Mouse (Mus musculus) CD4-positive, CD25-positive, alpha-beta regulatory T cell, adult 2 months (primary cell): ENCODE data around the gene 9930111J21Rik1.
"Not testable (repeated sequence)": the region's sequence is repeated elsewhere in the genome, so short reads cannot be mapped to it uniquely, and the experiment has no call there.

Source experiments
- DNase-seq: peaks from one replicate; pipeline ENCODE4 v3.0.0-alpha.2; 2012; ENCODE audit warnings: low read depth, low spot score

9930111J21Rik1 gene

GRCm38 (mm10) chr11:48979251-48979650 is at the start of gene 9930111J21Rik1:
Gene 9930111J21Rik1 (minus strand): TSS chr11:48979398.
- not testable (repeated sequence) for DNase-seq

GRCm38 (mm10) chr11:49012074-49012473 is 32.9 kb upstream of the 9930111J21Rik1 start:
- not testable (repeated sequence) for DNase-seq

- DNase-seq: not testable (repeated sequence)
Measured at GRCm38 (mm10) chr11:49006785-49007184, 27.6 kb upstream of the 9930111J21Rik1 start.

DNA sequence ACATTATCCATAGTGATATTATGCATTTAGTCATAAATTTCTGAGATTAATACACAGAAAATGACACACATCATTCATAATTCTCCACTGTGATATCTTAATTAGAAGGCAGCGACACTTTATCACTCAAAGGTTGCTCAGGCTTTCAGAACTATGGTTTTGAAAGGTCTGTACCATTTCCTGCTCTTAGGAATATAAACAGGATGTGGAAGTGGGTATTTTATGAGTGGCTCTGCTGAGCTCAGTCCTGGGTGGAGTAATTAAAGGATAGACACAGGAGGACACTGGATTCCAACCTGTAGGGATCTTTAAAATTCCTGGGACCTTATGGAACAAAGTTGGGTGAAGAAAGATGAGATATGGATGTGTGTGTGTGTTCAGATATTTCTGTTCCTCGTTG is 27.1 kb upstream of the 9930111J21Rik1 start:
- DNase-seq: peak; percentile 19

DNA sequence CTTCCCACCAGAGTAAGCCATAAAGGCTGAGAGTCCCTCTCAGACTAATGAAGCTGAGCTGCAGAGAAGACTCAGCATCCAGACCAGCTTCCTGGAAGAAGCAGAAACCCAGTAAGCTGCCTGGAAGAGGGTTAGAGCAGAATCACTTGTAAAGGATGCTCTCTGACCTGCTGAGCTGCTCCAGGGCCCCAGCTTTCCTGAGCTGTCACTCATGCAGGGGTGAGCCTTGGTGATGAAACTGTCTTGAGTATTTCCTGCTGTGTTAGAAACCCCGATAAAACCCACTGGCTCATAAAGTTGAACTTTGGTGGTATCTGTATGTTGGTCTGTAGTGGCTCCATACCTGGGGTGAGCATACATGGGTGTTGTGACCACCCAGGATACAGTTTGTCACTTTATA is 21.2 kb upstream of the 9930111J21Rik1 start:
- peak; percentile 23 for DNase-seq

- DNase-seq: peak; percentile 58
Measured at GRCm38 (mm10) chr11:48994018-48994417, 14.8 kb upstream of the 9930111J21Rik1 start, which contains the start of gene Tgtp1. Gene Tgtp1 (minus strand): TSS chr11:48994172.

- DNase-seq: peak; percentile 16
Measured at GRCm38 (mm10) chr11:48993296-48993695, 14.1 kb upstream of the 9930111J21Rik1 start.

- DNase-seq: peak; percentile 61
Measured at GRCm38 (mm10) chr11:48991740-48992520, 12.7 kb upstream of the 9930111J21Rik1 start, which contains the start of gene Gm12185. Gene Gm12185 (minus strand): TSS chr11:48992226.

DNA sequence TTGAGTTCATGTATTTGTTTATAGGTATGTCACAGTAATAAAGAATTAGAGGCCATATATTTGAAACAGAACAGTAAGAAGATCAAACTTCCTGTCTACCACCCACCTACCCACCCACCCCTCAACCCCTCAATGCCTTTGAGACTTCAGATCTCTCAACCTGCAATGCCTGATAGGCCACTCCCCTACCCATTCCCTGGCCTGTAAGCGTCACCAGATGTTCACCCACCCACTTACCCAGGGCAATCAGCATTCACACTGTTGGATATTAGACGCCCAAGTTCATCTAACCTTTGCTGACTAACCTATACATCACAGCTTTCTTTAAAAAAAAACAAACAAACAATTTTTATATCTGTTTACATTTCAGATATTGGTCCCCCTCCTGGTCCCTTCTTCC is 10.8 kb upstream of the 9930111J21Rik1 start:
- DNase-seq: peak; percentile 18

DNA sequence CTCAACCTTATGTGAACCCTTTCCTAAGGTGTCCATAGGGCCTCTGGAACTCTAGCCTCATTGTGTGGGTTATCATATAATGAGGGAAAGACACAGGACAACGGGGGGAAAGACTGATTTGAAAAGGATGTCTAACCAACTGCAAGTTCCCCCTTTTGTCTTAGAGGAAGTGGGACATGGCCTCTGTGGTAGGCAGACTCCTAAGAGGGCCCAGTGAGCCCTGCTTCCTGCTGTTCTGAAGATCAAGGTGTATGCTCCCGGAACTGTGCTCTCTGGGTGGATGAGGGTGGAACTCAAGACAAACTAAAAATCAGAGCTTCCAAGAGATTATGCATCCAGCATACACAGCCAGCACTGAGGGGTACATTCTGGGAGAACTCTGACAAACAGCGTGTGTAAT is 9.0 kb upstream of the 9930111J21Rik1 start:
- peak; percentile 5 for DNase-seq

GRCm38 (mm10) chr11:48982848-48983247 is 3.6 kb upstream of the 9930111J21Rik1 start:
- DNase-seq: not testable (repeated sequence)

DNA sequence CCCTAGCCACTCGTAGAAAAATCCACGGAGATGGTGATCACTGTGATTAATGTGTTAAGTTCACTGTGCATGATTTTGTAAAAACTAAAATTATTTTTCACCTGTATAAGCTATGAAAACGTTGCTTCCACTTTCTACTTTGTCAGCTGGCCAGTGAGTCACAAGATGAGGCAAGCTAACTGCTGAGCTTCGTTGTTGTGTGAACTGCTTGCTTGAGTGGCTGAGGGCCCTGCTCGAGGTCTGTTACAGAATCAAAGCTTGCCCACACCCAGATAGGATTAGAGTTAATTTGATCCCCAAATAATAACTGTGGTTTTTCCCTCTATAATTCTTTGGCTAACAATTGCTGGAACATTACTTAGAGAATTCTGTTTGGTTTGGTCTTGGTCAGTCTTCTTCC is 854 bp upstream of the 9930111J21Rik1 start:
- not testable (repeated sequence) for DNase-seq

- DNase-seq: not testable (repeated sequence)
Measured at GRCm38 (mm10) chr11:48978240-48978939, 808 bp downstream of the 9930111J21Rik1 start, which contains the start of gene Olfr56. Gene Olfr56 (plus strand): TSS chr11:48978889.

DNA sequence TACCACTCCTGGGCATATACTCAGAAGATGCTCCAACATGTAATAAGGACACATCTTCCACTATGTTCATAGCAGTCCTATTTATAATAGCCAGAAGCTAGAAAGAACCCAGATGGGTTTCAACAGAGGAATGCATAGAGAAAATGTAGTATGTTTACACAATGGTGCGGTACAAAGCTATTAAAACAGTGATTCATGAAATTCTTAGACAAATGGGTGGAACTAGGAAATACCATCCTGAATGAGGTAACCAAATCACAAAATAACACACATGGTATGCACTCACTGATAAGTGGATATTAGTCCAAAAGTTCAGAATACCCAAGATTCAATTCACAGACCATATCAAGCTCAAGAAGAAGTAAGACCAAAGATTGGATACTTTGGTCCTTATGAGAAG is 4.5 kb downstream of the 9930111J21Rik1 start:
- DNase-seq: not testable (repeated sequence)

DNA sequence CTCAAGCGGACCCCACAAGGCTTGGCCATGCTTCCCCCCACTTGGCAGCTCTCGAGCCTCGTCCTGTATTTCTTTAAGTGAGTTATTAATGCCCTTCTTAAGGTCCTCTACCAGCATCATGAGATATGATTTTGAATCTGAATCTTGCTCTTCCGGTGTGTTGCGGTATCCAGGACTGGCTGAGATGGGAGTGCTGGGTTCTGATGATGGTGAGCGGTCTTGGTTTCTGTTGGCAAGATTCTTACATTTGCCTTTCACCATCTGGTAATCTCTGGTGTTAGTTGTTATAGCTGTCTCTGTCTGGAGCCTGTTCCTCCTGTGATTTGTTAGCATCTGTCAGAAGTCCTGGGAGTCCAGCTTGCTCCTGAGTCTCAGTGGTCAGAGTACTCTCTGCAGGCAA is 33.1 kb downstream of the 9930111J21Rik1 start, which contains the start of gene Psme2b:
Gene Psme2b, minus strand, starts transcription at position 101 of the 400 bp plus-strand sequence.
- DNase-seq: not testable (repeated sequence)

GRCm38 (mm10) chr11:48939286-48939685 is 39.9 kb downstream of the 9930111J21Rik1 start:
- not testable (repeated sequence) for DNase-seq

DNA sequence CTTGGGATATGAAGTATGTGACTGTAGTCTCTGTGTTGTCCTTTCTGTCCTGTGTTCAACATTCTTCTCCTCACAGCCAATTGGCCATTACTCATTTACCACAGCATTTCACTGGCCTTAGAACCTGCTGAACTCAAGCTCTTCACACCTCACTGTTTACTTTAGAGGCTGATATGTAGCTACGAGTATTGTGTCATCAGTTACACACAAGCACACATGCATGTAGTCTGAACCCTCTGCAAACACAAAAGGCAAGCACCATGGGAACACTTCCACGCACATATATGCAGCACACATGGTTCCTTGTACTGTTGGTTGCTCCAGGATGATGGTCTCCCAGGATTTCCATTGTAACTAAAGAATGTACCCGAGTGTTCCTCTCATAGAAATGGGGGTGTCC is 43.9 kb downstream of the 9930111J21Rik1 start:
- DNase-seq: not testable (repeated sequence)

DNA sequence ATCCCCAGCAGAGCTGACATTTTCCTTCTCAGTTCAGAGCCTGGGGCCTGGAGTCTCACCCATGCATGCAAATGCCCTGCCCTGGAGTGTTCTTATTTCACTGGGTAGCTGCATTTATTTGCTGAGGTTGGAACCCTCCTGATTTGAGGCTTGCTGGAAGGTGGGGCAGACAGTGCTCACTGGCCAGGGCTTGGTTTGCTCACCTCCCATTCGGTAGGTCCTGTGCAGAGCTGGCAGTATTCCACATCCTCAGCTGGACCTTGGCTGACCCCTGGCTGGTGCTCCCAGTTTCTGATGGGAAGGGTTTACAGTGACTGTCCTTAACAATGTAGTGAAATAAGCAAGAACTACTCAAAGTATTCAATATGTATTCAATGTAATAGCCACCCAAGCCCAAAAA is 45.3 kb downstream of the 9930111J21Rik1 start:
- DNase-seq: not testable (repeated sequence)

- peak; percentile 54 for DNase-seq
Measured at GRCm38 (mm10) chr11:48933422-48933821, 45.8 kb downstream of the 9930111J21Rik1 start.

DNA sequence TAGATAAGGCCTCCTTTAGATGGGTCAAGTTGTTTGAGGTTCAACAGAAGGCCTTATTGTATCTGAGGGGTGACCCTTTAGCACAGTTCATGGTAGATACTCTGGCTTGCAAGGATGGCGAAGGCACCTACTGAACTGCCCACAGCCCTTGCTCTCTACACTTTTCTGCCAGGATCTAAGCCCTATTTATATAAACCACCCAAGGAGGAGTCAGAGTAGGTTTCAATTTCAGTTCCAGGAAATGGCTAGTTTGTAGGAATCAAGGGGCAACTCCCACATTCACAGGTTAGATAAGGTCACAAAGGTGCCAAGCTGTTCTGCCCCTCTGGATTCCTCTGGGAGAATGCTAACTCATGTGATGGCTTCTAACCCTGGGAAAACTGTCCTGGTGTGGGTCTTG is 51.1 kb downstream of the 9930111J21Rik1 start:
- DNase-seq: peak; percentile 47

DNA sequence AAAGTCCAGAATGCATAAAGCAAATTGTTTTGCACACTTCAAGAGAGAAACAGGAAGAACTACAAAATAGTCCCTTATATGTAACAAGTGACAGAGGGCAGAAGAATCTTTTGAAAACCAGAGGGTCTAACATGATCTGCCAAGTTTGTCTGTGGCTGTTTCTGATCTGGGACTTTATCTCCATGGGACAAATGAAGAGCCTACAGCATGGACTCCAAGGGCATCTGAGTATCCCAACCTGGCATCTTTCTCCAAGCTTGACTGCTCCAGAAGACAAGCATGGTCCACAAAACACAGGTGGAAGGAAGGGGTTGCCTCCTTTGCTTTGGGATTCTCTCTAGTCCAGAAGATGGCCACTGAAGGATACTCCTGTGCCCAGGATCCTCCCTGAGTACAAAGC is 52.8 kb downstream of the 9930111J21Rik1 start:
- not testable (repeated sequence) for DNase-seq

DNA sequence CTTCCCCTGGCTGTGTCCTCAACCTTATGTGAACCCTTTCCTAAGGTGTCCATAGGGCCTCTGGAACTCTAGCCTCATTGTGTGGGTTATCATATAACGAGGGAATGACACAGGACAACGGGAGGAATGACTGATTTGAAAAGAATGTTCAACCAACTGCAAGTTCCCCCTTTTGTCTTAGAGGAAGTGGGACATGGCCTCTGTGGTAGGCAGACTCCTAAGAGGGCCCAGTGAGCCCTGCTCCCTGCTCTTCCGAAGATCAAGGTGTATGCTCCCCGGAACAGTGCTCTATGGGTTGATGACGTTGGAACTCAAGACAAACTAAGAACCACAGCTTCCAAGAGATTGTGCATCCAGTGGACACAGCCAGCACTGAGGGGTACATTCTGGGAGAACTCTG is 55.4 kb downstream of the 9930111J21Rik1 start:
- not testable (repeated sequence) for DNase-seq
